Mouse (Mus musculus): ENCODE measurements at regions not wholly inside any gene's neighbourhood (a gene's known extent, or its start where the extent isn't known, plus 50 kb on each side); places are given as distances from the start of the nearest gene placed in this dataset.
"Not testable (repeated sequence)": the region's sequence is repeated elsewhere in the genome, so short reads cannot be mapped to it uniquely, and the experiment has no call there.

DNA sequence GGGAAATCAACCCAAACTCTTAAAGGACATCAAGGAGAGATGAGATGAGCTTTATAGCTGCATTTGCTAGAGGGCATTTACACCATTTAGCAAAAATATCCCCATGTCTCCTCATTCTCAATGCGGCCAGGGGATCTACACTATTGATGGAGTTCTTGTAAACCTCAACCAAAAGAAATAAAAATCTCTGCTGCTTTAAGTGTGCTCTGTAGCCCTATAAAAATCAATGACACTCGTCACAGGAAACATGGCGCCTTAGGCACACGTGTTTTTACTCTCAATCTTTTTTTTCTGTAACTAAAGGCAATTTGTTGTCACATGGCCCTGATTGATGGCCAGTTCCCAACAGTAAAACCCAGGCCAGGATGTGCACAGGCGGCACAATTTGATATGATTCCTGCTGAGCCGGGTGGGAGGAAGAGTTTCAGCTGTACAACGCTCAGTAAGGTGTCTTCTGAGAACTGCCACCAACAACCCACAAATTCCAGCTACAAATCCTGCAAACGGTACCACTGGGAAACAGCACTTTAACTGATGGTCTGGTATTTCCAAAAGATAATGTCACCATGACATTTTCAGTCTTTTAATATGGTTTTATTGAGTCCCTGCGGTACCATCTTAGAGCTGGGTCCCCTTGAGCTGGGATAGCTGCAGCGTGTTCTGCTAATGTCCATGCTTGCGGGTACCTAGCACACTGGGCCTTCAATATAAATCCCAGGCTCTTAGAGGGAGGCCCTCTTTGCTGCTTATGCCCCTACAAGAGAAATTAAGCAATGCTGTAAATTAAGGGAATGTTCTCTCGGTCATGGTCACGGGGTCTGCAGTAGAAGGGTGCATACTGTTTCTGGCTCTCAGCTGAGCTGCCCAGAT is 78.8 kb downstream of the Tpbg start:
- peak; percentile 55 for DNase-seq (ENCODE audit: low read depth, low spot score)

GRCm38 (mm10) chr9:85925259-85925658 is 83.1 kb downstream of the Tpbg start:
- peak; percentile 26 for DNase-seq (ENCODE audit: low read depth, low spot score)

GRCm38 (mm10) chr9:85932209-85932608 is 90.0 kb downstream of the Tpbg start:
- no peak for DNase-seq (ENCODE audit: low read depth, low spot score)

GRCm38 (mm10) chr9:85943066-85943684 is 101.0 kb downstream of the Tpbg start:
- DNase-seq (ENCODE audit: low read depth, low spot score): not testable (repeated sequence)

DNA sequence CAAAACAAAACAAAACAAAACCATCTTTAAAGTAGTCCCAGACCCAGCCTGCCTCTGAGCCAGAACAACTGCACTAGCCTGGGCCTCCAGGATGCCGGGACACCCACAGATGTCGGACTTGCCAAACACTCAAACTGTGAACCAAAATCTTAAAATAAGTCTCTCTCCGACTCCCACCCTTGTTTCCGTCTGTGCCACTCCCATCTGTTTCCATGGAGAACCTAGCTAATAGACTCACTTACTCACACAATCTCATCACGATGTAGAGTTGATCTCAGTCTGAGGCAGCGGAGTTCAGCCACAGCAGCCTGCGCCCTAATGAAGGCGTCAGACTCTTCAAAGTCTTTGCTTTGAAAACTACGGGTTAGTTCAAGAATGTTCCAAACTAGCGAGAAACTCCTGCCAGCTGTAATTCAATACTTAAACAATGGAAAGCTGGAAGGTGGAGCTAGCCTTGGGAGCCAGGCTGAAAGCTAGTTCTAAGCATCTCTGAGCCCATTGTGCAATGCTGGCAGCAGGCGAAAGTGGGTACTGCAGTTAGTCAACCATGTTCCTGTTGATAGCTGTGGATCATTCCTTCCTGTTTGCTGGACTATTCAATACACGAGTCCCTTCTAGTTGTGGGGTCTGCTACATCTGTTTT is 106.4 kb downstream of the Tpbg start:
- DNase-seq (ENCODE audit: low read depth, low spot score): no peak

- DNase-seq (ENCODE audit: low read depth, low spot score): no peak
Observed at GRCm38 (mm10) chr9:85951777-85952176, 109.6 kb downstream of the Tpbg start.

- no peak for DNase-seq (ENCODE audit: low read depth, low spot score)
Observed at GRCm38 (mm10) chr9:85970076-85970475, 127.9 kb downstream of the Tpbg start.

- no peak for DNase-seq (ENCODE audit: low read depth, low spot score)
Observed at GRCm38 (mm10) chr9:85981428-85981827, 139.2 kb downstream of the Tpbg start.

GRCm38 (mm10) chr9:85983516-85983915 is 141.3 kb downstream of the Tpbg start:
- DNase-seq (ENCODE audit: low read depth, low spot score): not testable (repeated sequence)

GRCm38 (mm10) chr9:85985671-85986070 is 143.5 kb downstream of the Tpbg start:
- no peak for DNase-seq (ENCODE audit: low read depth, low spot score)

GRCm38 (mm10) chr9:85986142-85986541 is 144.0 kb downstream of the Tpbg start:
- DNase-seq (ENCODE audit: low read depth, low spot score): no peak

GRCm38 (mm10) chr9:86002996-86003395 is 160.8 kb downstream of the Tpbg start:
- no peak for DNase-seq (ENCODE audit: low read depth, low spot score)

- no peak for DNase-seq (ENCODE audit: low read depth, low spot score)
Observed at GRCm38 (mm10) chr9:86011661-86012060, 169.5 kb downstream of the Tpbg start.

GRCm38 (mm10) chr9:86015841-86016240 is 173.7 kb downstream of the Tpbg start:
- no peak for DNase-seq (ENCODE audit: low read depth, low spot score)

- no peak for DNase-seq (ENCODE audit: low read depth, low spot score)
Observed at GRCm38 (mm10) chr9:86020133-86020532, 178.0 kb downstream of the Tpbg start.

- no peak for DNase-seq (ENCODE audit: low read depth, low spot score)
Observed at GRCm38 (mm10) chr9:86020765-86021164, 178.6 kb downstream of the Tpbg start.

GRCm38 (mm10) chr9:86030738-86031137 is 188.6 kb downstream of the Tpbg start:
- no peak for DNase-seq (ENCODE audit: low read depth, low spot score)

GRCm38 (mm10) chr9:86044098-86044497 is 201.9 kb downstream of the Tpbg start:
- DNase-seq (ENCODE audit: low read depth, low spot score): no peak

DNA sequence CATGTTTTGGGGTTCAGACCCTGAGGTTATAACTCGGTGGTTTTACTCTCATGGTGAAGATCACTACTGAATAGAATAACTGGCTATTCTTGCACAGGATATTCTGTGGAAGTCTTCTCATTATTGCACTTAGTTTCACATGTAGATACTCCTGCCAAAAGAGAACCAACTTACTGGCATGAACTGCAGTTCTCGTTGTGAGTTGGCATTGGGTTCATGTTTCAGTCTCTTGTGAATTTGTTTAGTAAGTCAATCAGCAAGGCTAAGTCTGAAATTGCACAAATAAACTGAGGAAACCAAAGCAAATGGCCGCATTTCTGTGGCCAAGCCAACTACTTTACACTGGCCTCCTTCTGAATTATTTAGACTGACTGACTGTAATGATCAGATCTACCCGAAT is 215.9 kb downstream of the Tpbg start:
- no peak for DNase-seq (ENCODE audit: low read depth, low spot score)

DNA sequence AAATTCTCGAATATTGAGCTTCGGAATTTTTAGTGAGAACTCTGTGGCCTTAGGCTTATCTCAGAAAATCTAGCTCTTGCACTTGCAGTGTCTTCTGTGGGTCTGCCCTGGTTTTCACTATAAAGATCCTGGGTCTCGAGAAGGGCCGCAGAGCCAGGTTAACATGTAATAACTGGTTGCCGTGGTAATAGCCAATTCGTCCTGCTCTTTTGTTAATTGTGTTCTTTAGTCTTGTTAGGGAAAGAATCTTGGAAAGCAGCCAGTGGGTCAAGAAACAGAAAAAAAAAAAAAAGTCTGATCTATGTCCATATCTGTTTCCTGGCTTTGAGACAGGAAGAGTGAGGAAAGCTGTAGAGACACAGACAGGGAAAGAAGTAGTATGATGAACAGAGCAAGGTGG is 217.9 kb downstream of the Tpbg start:
- no peak for DNase-seq (ENCODE audit: low read depth, low spot score)

DNA sequence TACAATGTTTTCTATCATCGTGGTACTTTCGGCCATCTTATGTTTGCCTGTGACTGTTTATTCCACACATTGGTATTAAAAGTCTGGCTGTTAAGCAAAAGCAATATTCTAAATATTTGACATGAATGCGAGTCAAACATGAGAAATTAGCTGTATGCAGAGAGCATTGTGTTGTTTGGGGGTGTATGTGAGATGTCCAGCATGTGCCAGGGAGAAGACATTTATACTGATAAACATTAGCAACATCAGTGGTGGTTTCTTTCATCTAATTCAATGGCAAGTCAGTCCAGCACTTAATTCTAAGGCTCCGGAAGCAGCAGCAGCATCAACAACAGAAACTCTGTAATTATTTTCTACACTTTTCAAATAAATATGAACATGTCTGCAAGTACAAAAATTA is 219.1 kb downstream of the Tpbg start:
- no peak for DNase-seq (ENCODE audit: low read depth, low spot score)

DNA sequence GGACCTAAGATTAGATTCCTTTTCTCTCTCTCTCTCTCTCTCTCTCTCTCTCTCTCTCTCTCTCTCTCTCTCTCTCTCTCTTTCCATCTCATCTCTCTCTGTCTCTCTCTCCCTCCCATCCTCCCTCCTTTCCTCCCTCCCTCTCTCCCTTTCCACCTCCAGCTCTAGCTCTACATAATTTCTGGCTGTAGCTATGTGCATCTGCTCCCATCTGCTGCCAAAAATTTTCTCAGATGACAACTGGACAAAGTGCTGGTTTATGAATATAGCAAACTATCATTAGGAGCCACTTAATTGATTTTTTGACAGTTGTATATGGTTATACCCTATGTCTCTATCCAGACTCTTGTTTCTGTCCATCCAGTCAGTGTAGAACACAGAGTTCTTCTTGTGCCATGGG is 237.1 kb downstream of the Tpbg start:
- DNase-seq (ENCODE audit: low read depth, low spot score): no peak

- DNase-seq (ENCODE audit: low read depth, low spot score): no peak
Observed at GRCm38 (mm10) chr9:86081873-86082272, 239.7 kb downstream of the Tpbg start.

Data from mesoderm, embryonic 11.5 days (tissue).